Comparison of ENCODE assay signal across 8 mouse cellular contexts in genomic region chr5:136987934-136988271, GRCm38 (mm10). TPM values are rescaled to one million over a fixed set of nuclear protein-coding genes. Genes with fewer than 3 reads are reported as not detected.
A peak's percentile ranks its signal among the peaks of the same experiment; 100 is the strongest.
DNase-seq lines count a peak whose midpoint lies in the region; ATAC-seq lines count a peak whose summit lies in the region.

Gene Znhit1 (minus strand): TSS chr5:136988021.

- H3K27ac ChIP-seq in kidney, embryonic 14.5 days (ENCODE audit: low read depth, low read length): peak within 1 kb of the TSS; percentile 92
- peak within 1 kb of the TSS; percentile 93 for H3K27ac ChIP-seq in forebrain, embryonic 13.5 days
- peak within 1 kb of the TSS; percentile 95 for H3K27ac ChIP-seq in hindbrain, embryonic 11.5 days (ENCODE audit: low read depth, low read length)
- peak within 1 kb of the TSS; percentile 94 for H3K27ac ChIP-seq in liver, embryonic 13.5 days
- peak within 1 kb of the TSS; percentile 95 for H3K27ac ChIP-seq in stomach, embryonic 14.5 days (ENCODE audit: low read length)

- H3K27me3 ChIP-seq in kidney, embryonic 14.5 days (ENCODE audit: control insufficient read depth, insufficient read depth, low read length): no peaks in the 10 kb centered on the region
- no peaks in the 10 kb centered on the region for H3K27me3 ChIP-seq in forebrain, embryonic 13.5 days
- no peaks in the 10 kb centered on the region for H3K27me3 ChIP-seq in hindbrain, embryonic 11.5 days (ENCODE audit: control insufficient read depth, insufficient read depth, low read length)
- no peaks in the 10 kb centered on the region for H3K27me3 ChIP-seq in liver, embryonic 13.5 days
- H3K27me3 ChIP-seq in stomach, embryonic 14.5 days (ENCODE audit: control insufficient read depth, insufficient read depth, low read length): no peaks in the 10 kb centered on the region

- H3K4me2 ChIP-seq in kidney, embryonic 14.5 days (replicated peaks; ENCODE audit: low read depth, low read length): peak within 1 kb of the TSS; percentile 70
- H3K4me2 ChIP-seq in forebrain, embryonic 13.5 days: peak within 1 kb of the TSS; percentile 93
- peak within 1 kb of the TSS; percentile 91 for H3K4me2 ChIP-seq in hindbrain, embryonic 11.5 days (replicated peaks; ENCODE audit: low read depth, low read length)
- H3K4me2 ChIP-seq in liver, embryonic 13.5 days: peak within 1 kb of the TSS; percentile 98
- peak within 1 kb of the TSS; percentile 77 for H3K4me2 ChIP-seq in stomach, embryonic 14.5 days (replicated peaks; ENCODE audit: low read depth, low read length)

- 2% methylated on average over 12 of the region's 12 CpGs for WGBS in kidney, embryonic 14.5 days
- WGBS in forebrain, embryonic 13.5 days: 8% methylated on average over 12 of the region's 12 CpGs
- 8% methylated on average over 12 of the region's 12 CpGs for WGBS in hindbrain, embryonic 11.5 days
- WGBS in liver, embryonic 13.5 days (ENCODE audit: insufficient replicate concordance): 7% methylated on average over 12 of the region's 12 CpGs
- under 1% methylated on average over 12 of the region's 12 CpGs for WGBS in stomach, embryonic 14.5 days

- H3K9ac ChIP-seq in kidney, embryonic 14.5 days (ENCODE audit: low read depth, low read length): peak within 1 kb of the TSS; percentile 90
- H3K9ac ChIP-seq in forebrain, embryonic 13.5 days: peak within 1 kb of the TSS; percentile 98
- peak within 1 kb of the TSS; percentile 96 for H3K9ac ChIP-seq in hindbrain, embryonic 11.5 days (ENCODE audit: low read depth, low read length)
- H3K9ac ChIP-seq in liver, embryonic 13.5 days: peak within 1 kb of the TSS; percentile 96
- peak within 1 kb of the TSS; percentile 92 for H3K9ac ChIP-seq in stomach, embryonic 14.5 days (replicated peaks; ENCODE audit: low read depth, low read length)

- no peaks in the 10 kb centered on the region for H3K9me3 ChIP-seq in kidney, embryonic 14.5 days (ENCODE audit: control insufficient read depth, low read length)
- no peaks in the 10 kb centered on the region for H3K9me3 ChIP-seq in forebrain, embryonic 13.5 days (replicated peaks)
- H3K9me3 ChIP-seq in hindbrain, embryonic 11.5 days (ENCODE audit: control insufficient read depth, low read length): no peaks in the 10 kb centered on the region
- H3K9me3 ChIP-seq in liver, embryonic 13.5 days (replicated peaks): no peaks in the 10 kb centered on the region
- no peaks in the 10 kb centered on the region for H3K9me3 ChIP-seq in stomach, embryonic 14.5 days (ENCODE audit: control insufficient read depth, low read depth, low read length)

- H3K4me1 ChIP-seq in kidney, embryonic 14.5 days (ENCODE audit: control insufficient read depth, insufficient read depth, low read length): peaks cover 12% of the 10 kb centered on the region; the same call in 1 of the 2 replicates
- H3K4me1 ChIP-seq in forebrain, embryonic 13.5 days: peaks cover 22% of the 10 kb centered on the region
- H3K4me1 ChIP-seq in hindbrain, embryonic 11.5 days (replicated peaks; ENCODE audit: control insufficient read depth, insufficient read depth, low read length): peaks cover 4% of the 10 kb centered on the region; the same call in 1 of the 2 replicates
- H3K4me1 ChIP-seq in liver, embryonic 13.5 days (replicated peaks): peaks cover 23% of the 10 kb centered on the region
- H3K4me1 ChIP-seq in stomach, embryonic 14.5 days (ENCODE audit: control insufficient read depth, insufficient read depth, low read length): peaks cover 13% of the 10 kb centered on the region

- ATAC-seq in kidney, embryonic 14.5 days (ENCODE audit: low FRiP score, low TSS enrichment): peak; percentile 22; the same call in 1 of the 2 replicates
- ATAC-seq in forebrain, embryonic 13.5 days: no peak
- no peak for ATAC-seq in hindbrain, embryonic 11.5 days (ENCODE audit: low FRiP score)
- ATAC-seq in liver, embryonic 13.5 days (ENCODE audit: low read depth): no peak
- ATAC-seq in stomach, embryonic 14.5 days (ENCODE audit: insufficient number of reproducible peaks, insufficient read depth, low FRiP score, low read depth): no peak

- H3K4me3 ChIP-seq in kidney, embryonic 14.5 days (ENCODE audit: low read length): peak within 1 kb of the TSS; percentile 85
- peak within 1 kb of the TSS; percentile 90 for H3K4me3 ChIP-seq in forebrain, embryonic 13.5 days
- H3K4me3 ChIP-seq in hindbrain, embryonic 11.5 days (ENCODE audit: low read depth, low read length): peak within 1 kb of the TSS; percentile 89
- H3K4me3 ChIP-seq in liver, embryonic 13.5 days (replicated peaks): peak within 1 kb of the TSS; percentile 92
- peak within 1 kb of the TSS; percentile 96 for H3K4me3 ChIP-seq in stomach, embryonic 14.5 days (ENCODE audit: low read depth, low read length)

- no peak for DNase-seq in kidney, postnatal 25 days
- DNase-seq in MN1 (ENCODE audit: low spot score): peak; percentile 45
- DNase-seq in hindbrain, embryonic 11.5 days (ENCODE audit: low spot score): no peak
- DNase-seq in liver, embryonic 13.5 days: no peak
- DNase-seq in spleen, postnatal 36 days (ENCODE audit: low spot score in 2 of 2): no peak

- H3K36me3 ChIP-seq in kidney, embryonic 14.5 days (ENCODE audit: control insufficient read depth, insufficient read depth, low read length): peaks cover 42% of the 10 kb centered on the region
- H3K36me3 ChIP-seq in forebrain, embryonic 13.5 days (ENCODE audit: poor library complexity, severe bottlenecking): peaks cover 63% of the 10 kb centered on the region
- H3K36me3 ChIP-seq in hindbrain, embryonic 11.5 days (ENCODE audit: control insufficient read depth, insufficient read depth, low read length): peaks cover 3% of the 10 kb centered on the region
- H3K36me3 ChIP-seq in liver, embryonic 13.5 days: peaks cover 38% of the 10 kb centered on the region
- peaks cover 25% of the 10 kb centered on the region; the same call in 1 of the 2 replicates for H3K36me3 ChIP-seq in stomach, embryonic 14.5 days (ENCODE audit: control insufficient read depth, insufficient read depth, low read length)

RNA-seq across cellular contexts. Expression of gene Znhit1, which starts in this region (rescaled TPM):
- polyA plus RNA-seq in kidney, embryonic 14.5 days (2014; fragmentation: Nextera tagmentation; extraction: Ambion mirVana): 80.6 and 93.2 TPM in 2 replicates
- polyA plus RNA-seq in forebrain, embryonic 13.5 days (2015; fragmentation: Nextera tagmentation; extraction: Ambion mirVana): 110 and 113 TPM in 2 replicates
- 92.8 and 106 TPM in 2 replicates for polyA plus RNA-seq in hindbrain, embryonic 11.5 days (2014; fragmentation: Nextera tagmentation; extraction: Ambion mirVana)
- polyA plus RNA-seq in liver, embryonic 13.5 days (2015; fragmentation: Nextera tagmentation; extraction: Ambion mirVana): 57.8 and 61.7 TPM in 2 replicates
- 101 and 108 TPM in 2 replicates for polyA plus RNA-seq in stomach, embryonic 14.5 days (2014; fragmentation: Nextera tagmentation; extraction: Ambion mirVana)
